Mouse (Mus musculus): ENCODE data around the gene Exoc7. TPM values are rescaled to one million over a fixed set of nuclear protein-coding genes. Genes with fewer than 3 reads are reported as not detected.

Exoc7 gene
- polyA plus RNA-seq, 1 experiment, result 40.3 TPM

DNA sequence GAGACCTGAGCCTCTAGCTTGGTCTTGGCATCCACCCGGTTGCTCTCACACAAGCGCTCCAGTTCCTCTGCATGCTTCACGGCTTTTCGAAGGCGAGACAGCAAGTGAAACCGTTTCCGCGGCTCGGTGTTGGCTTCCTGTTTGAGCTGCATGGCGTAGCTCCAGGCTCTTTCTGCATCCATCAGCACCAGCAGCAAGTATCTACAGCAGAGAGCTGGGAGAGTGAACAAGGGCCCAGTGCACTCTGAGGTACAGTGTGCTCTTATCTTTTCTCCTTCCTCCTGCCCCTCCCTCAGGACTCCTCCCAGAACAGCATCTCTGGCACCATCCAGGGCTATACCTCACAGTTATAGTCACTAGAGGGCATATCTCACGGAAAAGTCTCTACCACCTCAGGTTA lies 41.7 kb downstream of the Exoc7 start:
- H3K4me1 ChIP-seq (ENCODE audit: control insufficient read depth, insufficient read depth, low read length), result no peaks in the 10 kb centered on the region
- H3K36me3 ChIP-seq (ENCODE audit: control insufficient read depth, insufficient read depth, low read length), result peaks cover 9% of the 10 kb centered on the region
- H3K27ac ChIP-seq (ENCODE audit: control insufficient read depth, insufficient read depth, low read depth, low read length), result no peak overlapping the region
- TF ChIP-seq POLR2A (IDR thresholded peaks at IDR 0.05; ENCODE audit: control insufficient read depth, low read depth, low read length) (no peak), CTCF (IDR thresholded peaks at IDR 0.05; ENCODE audit: control insufficient read depth, insufficient read depth, insufficient replicate concordance, low read depth, low read length) (no peak)
- H3K4me3 ChIP-seq (ENCODE audit: control insufficient read depth, low read depth, low read length), result no peak overlapping the region
- no peaks in the 10 kb centered on the region for H3K27me3 ChIP-seq (ENCODE audit: control insufficient read depth, insufficient read depth, low read length)

DNA sequence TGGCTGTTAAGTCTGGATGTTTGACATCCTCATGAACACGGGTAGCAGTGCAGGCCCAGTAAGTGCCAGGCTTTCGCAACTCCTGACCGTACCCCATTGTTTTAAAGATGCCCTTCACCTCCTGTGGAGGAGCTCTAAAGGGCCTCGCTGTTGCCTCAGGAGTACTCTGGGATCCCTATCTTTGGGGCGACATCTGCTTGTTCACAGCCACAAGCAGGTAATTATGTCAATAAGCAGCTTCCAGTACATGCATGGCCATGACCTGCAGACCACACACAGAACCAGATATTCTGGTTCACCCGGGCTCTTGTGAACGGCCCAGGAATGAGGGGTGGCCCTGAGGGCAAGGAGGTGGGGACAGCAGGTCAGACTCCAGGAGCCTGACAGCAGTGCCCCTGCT lies 46.8 kb downstream of the Exoc7 start:
- no peak overlapping the region for H3K27ac ChIP-seq (ENCODE audit: control insufficient read depth, insufficient read depth, low read depth, low read length)

DNA sequence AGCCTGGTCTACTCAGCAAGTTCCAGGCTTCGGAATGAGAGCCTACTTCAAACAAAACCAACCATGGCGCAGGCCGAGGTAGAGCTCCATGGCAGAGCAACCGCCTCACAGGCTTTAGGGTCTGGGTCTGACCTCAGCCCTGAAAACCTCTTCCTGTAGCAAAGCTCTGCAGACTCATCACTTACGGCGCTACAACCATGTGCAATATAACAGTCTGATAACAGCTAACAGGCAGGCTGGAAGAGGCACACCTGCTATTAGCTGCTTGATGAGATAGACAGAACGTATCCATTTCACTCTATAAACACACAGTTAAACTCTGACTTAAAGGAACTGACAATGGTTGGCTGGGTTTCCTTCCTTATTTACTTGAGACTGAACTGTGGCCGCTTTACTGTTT lies 47.6 kb downstream of the Exoc7 start:
- no peak overlapping the region for H3K27ac ChIP-seq (ENCODE audit: control insufficient read depth, insufficient read depth, low read depth, low read length)
- H3K27me3 ChIP-seq (ENCODE audit: control insufficient read depth, insufficient read depth, low read length), result no peaks in the 10 kb centered on the region
- H3K4me1 ChIP-seq (ENCODE audit: control insufficient read depth, insufficient read depth, low read length), result no peaks in the 10 kb centered on the region
- peaks cover 4% of the 10 kb centered on the region for H3K36me3 ChIP-seq (ENCODE audit: control insufficient read depth, insufficient read depth, low read length)
- no peak for TF ChIP-seq CTCF (IDR thresholded peaks at IDR 0.05; ENCODE audit: control insufficient read depth, insufficient read depth, insufficient replicate concordance, low read depth, low read length)
- TF ChIP-seq POLR2A (IDR thresholded peaks at IDR 0.05; ENCODE audit: control insufficient read depth, low read depth, low read length), result no peak
- no peak overlapping the region for H3K4me3 ChIP-seq (ENCODE audit: control insufficient read depth, low read depth, low read length)

More for the DNA sequence above, 46.8 kb downstream of the Exoc7 start:
- H3K36me3 ChIP-seq (ENCODE audit: control insufficient read depth, insufficient read depth, low read length), result peaks cover 4% of the 10 kb centered on the region
- no peaks in the 10 kb centered on the region for H3K4me1 ChIP-seq (ENCODE audit: control insufficient read depth, insufficient read depth, low read length)
- TF ChIP-seq CTCF (IDR thresholded peaks at IDR 0.05; ENCODE audit: control insufficient read depth, insufficient read depth, insufficient replicate concordance, low read depth, low read length) (no peak), POLR2A (IDR thresholded peaks at IDR 0.05; ENCODE audit: control insufficient read depth, low read depth, low read length) (no peak)
- H3K4me3 ChIP-seq (ENCODE audit: control insufficient read depth, low read depth, low read length), result no peak overlapping the region
- no peaks in the 10 kb centered on the region for H3K27me3 ChIP-seq (ENCODE audit: control insufficient read depth, insufficient read depth, low read length)

- H3K27me3 ChIP-seq (ENCODE audit: control insufficient read depth, insufficient read depth, low read length), result no peaks in the 10 kb centered on the region
- H3K27ac ChIP-seq (ENCODE audit: control insufficient read depth, insufficient read depth, low read depth, low read length), result no peak overlapping the region
- no peaks in the 10 kb centered on the region for H3K4me1 ChIP-seq (ENCODE audit: control insufficient read depth, insufficient read depth, low read length)
- TF ChIP-seq POLR2A (IDR thresholded peaks at IDR 0.05; ENCODE audit: control insufficient read depth, low read depth, low read length), result no peak
- TF ChIP-seq CTCF (IDR thresholded peaks at IDR 0.05; ENCODE audit: control insufficient read depth, insufficient read depth, insufficient replicate concordance, low read depth, low read length), result no peak
- peaks cover 4% of the 10 kb centered on the region for H3K36me3 ChIP-seq (ENCODE audit: control insufficient read depth, insufficient read depth, low read length)
- H3K4me3 ChIP-seq (ENCODE audit: control insufficient read depth, low read depth, low read length), result no peak overlapping the region
Measured at GRCm38 (mm10) chr11:116255982-116256675, 50.9 kb downstream of the Exoc7 start.

DNA sequence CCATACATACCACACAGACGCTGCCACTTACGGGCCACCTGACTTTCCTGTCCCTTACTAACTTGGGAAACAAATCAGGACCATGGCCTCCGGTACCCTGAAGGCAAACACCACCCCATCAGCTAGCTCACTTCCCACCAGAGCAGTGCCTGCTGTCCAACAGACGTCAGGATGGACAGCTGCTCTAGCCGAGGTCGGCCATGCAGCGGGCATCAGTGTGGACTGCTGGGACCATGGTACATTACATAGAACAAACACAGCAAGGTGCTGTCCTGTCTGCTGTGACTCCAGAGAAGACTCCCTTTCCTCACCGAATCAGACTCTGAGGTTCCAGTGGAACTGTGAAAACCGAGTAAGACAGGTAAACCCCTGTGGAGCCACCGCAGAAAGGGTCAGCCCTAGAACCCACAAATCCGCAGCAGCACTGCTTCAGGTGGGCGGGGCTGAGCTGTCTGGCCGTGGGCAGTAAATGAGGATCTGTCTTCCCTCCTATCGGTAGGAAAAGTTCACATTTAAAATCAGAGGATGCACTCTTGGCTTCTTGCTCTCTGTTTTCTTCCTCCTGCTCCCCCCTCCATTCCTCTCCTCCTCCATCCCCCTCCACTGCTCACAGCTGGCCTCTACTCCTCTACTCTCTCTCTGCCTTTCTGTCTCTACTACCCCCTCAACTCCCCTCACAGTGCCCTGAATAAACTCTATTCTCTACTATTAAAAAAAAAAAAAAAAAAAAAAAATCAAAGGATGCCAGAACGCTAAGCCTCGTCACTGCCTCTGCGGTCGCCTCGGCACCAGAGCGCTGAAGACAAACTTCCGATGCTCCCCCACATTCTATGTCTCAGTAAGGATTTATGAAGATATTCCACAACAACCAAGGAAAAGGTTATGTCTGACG lies 51.7 kb downstream of the Exoc7 start:
- Histone ChIP-seq H3K4me3 (ENCODE audit: control insufficient read depth, low read depth, low read length) (no peak overlapping the region), H3K4me1 (ENCODE audit: control insufficient read depth, insufficient read depth, low read length) (no peaks in the 10 kb centered on the region), H3K27ac (ENCODE audit: control insufficient read depth, insufficient read depth, low read depth, low read length) (no peak overlapping the region), H3K36me3 (ENCODE audit: control insufficient read depth, insufficient read depth, low read length) (peaks cover 5% of the 10 kb centered on the region), H3K27me3 (ENCODE audit: control insufficient read depth, insufficient read depth, low read length) (no peaks in the 10 kb centered on the region)
- no peak for TF ChIP-seq CTCF (IDR thresholded peaks at IDR 0.05; ENCODE audit: control insufficient read depth, insufficient read depth, insufficient replicate concordance, low read depth, low read length)
- TF ChIP-seq POLR2A (IDR thresholded peaks at IDR 0.05; ENCODE audit: control insufficient read depth, low read depth, low read length), result no peak

- peaks cover 5% of the 10 kb centered on the region for H3K36me3 ChIP-seq (ENCODE audit: control insufficient read depth, insufficient read depth, low read length)
- TF ChIP-seq POLR2A (IDR thresholded peaks at IDR 0.05; ENCODE audit: control insufficient read depth, low read depth, low read length), result no peak
- TF ChIP-seq CTCF (IDR thresholded peaks at IDR 0.05; ENCODE audit: control insufficient read depth, insufficient read depth, insufficient replicate concordance, low read depth, low read length), result no peak
- H3K4me3 ChIP-seq (ENCODE audit: control insufficient read depth, low read depth, low read length), result no peak overlapping the region
Measured at GRCm38 (mm10) chr11:116254627-116255026, 52.4 kb downstream of the Exoc7 start.

DNA sequence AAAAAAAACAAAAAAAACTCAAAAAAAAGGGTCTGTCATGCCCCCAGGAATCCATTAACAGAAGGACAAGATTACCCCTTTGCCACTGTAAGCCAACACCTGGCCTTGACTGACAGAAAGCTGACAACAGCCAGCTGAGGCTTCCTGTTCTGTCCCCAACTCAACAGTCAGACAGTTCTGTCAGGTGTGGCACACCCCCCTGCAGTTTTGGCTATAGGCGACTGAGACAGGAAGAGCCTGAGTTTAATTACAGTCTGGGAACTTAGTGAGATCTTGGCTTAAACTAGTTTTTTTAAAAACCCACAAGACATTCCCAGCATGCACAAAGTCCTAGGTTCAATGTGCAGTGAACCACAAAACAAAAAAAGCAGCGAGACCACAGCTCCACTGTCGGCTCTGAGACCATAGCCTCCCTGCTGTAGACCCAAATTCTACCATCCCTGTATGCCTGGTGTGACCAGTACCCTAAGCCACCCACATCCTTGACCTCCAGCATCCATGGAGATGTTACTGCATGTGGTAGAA lies 53.9 kb downstream of the Exoc7 start:
- Histone ChIP-seq H3K27ac (ENCODE audit: control insufficient read depth, insufficient read depth, low read depth, low read length) (no peak overlapping the region), H3K4me3 (ENCODE audit: control insufficient read depth, low read depth, low read length) (no peak overlapping the region), H3K36me3 (ENCODE audit: control insufficient read depth, insufficient read depth, low read length) (peaks cover 3% of the 10 kb centered on the region), H3K4me1 (ENCODE audit: control insufficient read depth, insufficient read depth, low read length) (no peaks in the 10 kb centered on the region), H3K27me3 (ENCODE audit: control insufficient read depth, insufficient read depth, low read length) (no peaks in the 10 kb centered on the region)
- TF ChIP-seq POLR2A (IDR thresholded peaks at IDR 0.05; ENCODE audit: control insufficient read depth, low read depth, low read length) (no peak), CTCF (IDR thresholded peaks at IDR 0.05; ENCODE audit: control insufficient read depth, insufficient read depth, insufficient replicate concordance, low read depth, low read length) (no peak)

More at GRCm38 (mm10) chr11:116254627-116255026, 52.4 kb downstream of the Exoc7 start:
- no peak overlapping the region for H3K27ac ChIP-seq (ENCODE audit: control insufficient read depth, insufficient read depth, low read depth, low read length)
- H3K27me3 ChIP-seq (ENCODE audit: control insufficient read depth, insufficient read depth, low read length), result no peaks in the 10 kb centered on the region
- H3K4me1 ChIP-seq (ENCODE audit: control insufficient read depth, insufficient read depth, low read length), result no peaks in the 10 kb centered on the region

Measured in testis, adult 2 months (tissue).